Mouse (Mus musculus) gastrocnemius, postnatal 14 days (tissue): ENCODE measurements at regions not wholly inside any gene's neighbourhood (a gene's known extent, or its start where the extent isn't known, plus 50 kb on each side); places are given as distances from the start of the nearest gene placed in this dataset.

ENCODE experiments used
- DNase-seq: peaks from one replicate; pipeline ENCODE4 v3.0.0; 2021; ENCODE audit warnings: mixed read lengths
- intact Hi-C: fragments of 180-260 bp; cut with DNase I; formaldehyde crosslinking; loops from one replicate; pipeline ENCODE4 v1.15.1; 2025; ENCODE audit warnings: low total_unique reads

GRCm38 (mm10) chr2:30743976-30744620 is 59.4 kb downstream of the 1700001O22Rik start:
- peak; percentile 58 for DNase-seq
- intact Hi-C loops = no loop called here

- intact Hi-C loops = no loop called here
- DNase-seq = peak; percentile 39
Measured at GRCm38 (mm10) chr2:30743265-30743846, 60.1 kb downstream of the 1700001O22Rik start.

GRCm38 (mm10) chr2:30741450-30741849 is 62.0 kb downstream of the 1700001O22Rik start:
- intact Hi-C loops = no loop called here
- DNase-seq = no peak

DNA sequence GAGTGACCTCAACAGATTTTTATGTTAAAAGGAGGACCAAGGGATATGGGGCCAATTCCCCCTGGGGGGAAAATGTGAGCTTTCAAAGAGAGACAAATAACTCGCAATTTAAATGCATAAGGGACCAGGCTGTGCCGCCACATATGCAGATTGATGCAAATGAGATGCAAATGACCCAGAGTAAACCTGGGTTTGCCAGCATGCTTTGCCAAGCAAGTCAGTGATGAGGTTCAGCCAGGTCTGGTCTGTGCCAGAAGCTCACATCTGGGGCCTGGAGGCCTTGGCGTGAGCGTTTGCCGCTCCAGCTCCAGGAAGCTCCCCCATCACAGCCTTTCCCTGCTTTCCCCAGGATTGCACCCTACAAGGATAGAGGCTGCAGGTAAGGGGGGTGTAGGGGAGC is 65.7 kb downstream of the 1700001O22Rik start:
- no peak for DNase-seq
- intact Hi-C loops = no loop called here

DNA sequence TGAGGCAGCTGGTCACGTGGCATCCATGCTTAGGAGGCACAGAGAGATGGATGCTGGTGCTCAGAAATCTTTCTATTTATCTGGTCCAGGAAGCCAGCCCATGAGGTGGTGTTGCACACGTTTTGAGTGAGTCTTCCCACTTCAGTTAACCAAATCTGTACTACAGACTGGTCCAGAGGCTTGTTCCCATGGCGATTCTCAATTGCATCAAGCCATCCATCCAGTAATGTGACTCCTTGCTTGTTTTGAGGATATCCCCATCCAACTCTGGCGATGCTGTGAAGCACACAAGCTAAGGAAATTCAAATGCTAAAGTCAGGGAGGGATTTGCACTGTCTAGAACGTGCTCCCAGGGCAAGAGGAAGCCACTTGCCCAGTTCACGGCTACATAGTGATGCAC is 66.8 kb downstream of the 1700001O22Rik start:
- intact Hi-C loops = no loop called here
- DNase-seq = no peak

DNA sequence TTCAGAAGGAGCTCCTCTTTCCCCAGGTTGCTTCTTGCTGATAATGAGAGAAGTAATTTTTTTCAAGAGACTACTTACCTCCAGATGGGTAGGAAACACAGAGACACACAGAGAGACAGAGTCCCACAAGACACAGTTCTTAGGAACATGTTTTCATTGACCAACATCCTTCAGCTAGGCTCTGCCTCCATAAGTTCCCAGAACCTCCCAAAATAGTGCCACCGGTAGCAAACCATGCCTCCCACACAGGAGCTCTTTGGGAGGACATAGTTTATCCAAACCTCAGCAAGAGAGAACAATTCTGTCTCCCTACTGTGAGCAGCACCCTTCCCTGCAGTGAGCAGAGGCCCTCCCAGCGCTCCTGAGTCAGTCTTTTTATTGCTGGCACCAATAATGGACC is 67.2 kb downstream of the 1700001O22Rik start:
- no peak for DNase-seq
- intact Hi-C loops = no loop called here

DNA sequence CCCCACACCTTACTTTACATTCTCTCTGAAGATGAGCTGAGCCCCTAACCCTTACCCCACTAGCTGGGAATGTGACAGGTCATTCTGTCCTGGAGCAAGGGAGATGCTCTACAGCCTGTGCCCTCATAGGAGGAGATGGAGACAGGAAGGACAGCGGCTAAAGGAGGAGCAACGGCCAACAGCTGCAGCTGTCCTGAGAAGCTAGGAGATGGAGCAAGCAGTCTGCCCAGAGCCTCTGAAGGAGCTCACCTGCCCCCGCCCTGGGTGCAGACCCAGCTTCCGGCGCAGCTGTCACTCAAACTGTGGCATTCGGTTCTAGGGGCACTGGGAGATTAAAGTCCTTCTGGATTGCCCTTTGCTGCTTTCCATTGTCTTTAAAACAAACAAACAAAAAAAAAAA is 69.6 kb downstream of the 1700001O22Rik start:
- DNase-seq = no peak
- intact Hi-C loops = no loop called here

GRCm38 (mm10) chr2:30731832-30732231 is 71.6 kb downstream of the 1700001O22Rik start:
- DNase-seq = no peak
- intact Hi-C loops = no loop called here

GRCm38 (mm10) chr2:30727948-30728347 is 75.5 kb downstream of the 1700001O22Rik start:
- no peak for DNase-seq
- intact Hi-C loops = no loop called here

GRCm38 (mm10) chr2:30725601-30726489 is 77.6 kb downstream of the 1700001O22Rik start:
- peak; percentile 56 for DNase-seq
- intact Hi-C loops = no loop called here

DNA sequence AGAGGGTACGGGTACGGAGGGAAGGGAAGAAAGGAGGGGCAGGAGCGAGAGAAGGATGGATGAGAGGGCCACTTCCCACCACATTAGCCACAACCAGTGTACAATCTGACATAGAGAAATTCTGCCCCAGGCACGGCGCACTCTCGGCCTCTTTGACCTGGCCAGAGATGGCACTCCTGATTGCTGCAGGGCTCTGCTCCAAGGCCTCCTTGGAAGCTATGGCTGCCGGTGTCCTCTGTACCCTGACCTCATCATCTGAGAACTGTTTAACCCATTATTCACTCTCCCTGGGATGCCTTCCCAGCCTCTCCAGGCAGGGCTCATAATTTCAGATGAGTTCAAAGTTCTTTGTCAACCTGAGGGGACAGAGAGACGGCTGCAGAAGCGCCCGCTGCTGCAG is 78.3 kb downstream of the 1700001O22Rik start:
- DNase-seq = peak; percentile 31
- intact Hi-C loops = no loop called here

- intact Hi-C loops = loop anchor here (5.0 kb wide), 1 partner anchor 53 kb away; no protein-coding TSS in a partner anchor
Measured at GRCm38 (mm10) chr2:30724521-30724920, 78.9 kb downstream of the 1700001O22Rik start.

GRCm38 (mm10) chr2:30723059-30723587 is 80.3 kb downstream of the 1700001O22Rik start:
- peak; percentile 28 for DNase-seq
- intact Hi-C loops = loop anchor here (5.0 kb wide), 1 partner anchor 54 kb away; no protein-coding TSS in a partner anchor

More at GRCm38 (mm10) chr2:30724521-30724920, 78.9 kb downstream of the 1700001O22Rik start:
- DNase-seq = no peak

- intact Hi-C loops = loop anchor here (5.0 kb wide), 1 partner anchor 55 kb away; no protein-coding TSS in a partner anchor
- DNase-seq = no peak
Measured at GRCm38 (mm10) chr2:30722263-30723050, 81.0 kb downstream of the 1700001O22Rik start.

DNA sequence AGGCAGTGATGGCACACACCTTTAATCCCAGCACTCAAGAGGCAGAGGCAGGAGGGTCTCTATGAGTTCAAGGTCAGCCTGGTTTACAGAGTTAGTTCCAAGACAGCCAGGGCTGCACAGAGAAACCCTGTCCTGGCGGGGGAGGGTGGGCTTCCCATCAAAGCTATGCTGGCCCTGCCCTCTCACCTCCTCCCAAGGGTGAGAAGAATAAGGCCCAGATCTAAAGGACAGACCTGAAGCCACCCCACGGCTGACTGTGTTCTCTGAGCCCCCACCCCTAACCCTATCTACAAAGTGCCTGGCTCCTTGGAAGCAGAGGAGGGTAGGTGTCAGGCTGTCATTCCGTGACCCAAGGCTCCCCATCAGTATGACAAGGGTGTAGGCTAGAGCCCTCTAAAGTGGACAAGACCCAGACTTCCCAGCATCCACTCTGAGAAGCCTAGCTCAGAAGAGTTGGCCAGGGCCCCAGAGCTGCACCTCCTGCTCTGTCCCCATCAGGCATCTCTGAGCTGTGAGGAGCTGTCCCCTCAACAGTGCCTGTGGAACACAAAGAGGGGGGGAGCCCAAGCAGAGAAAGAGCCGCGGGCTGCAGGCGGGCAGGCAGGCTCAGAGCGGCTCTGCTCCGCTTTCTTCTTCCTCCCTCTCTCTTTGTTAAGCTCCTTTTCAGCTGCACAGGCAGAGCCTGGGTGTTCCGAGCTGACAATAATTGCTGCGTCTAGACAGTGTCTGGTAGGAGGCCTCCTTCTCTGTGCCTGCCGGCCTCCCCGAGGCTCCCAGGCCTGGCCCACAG is 81.8 kb downstream of the 1700001O22Rik start:
- intact Hi-C loops = loop anchor here (5.0 kb wide), 1 partner anchor 56 kb away; no protein-coding TSS in a partner anchor
- peak; percentile 54 for DNase-seq

GRCm38 (mm10) chr2:30721048-30721461 is 82.4 kb downstream of the 1700001O22Rik start:
- intact Hi-C loops = loop anchor here (5.0 kb wide), 1 partner anchor 56 kb away; no protein-coding TSS in a partner anchor
- DNase-seq = no peak

- no peak for DNase-seq
- intact Hi-C loops = loop anchor here (5.0 kb wide), 1 partner anchor 57 kb away; no protein-coding TSS in a partner anchor
Measured at GRCm38 (mm10) chr2:30720291-30720690, 83.2 kb downstream of the 1700001O22Rik start.

GRCm38 (mm10) chr2:30719611-30720290 is 83.7 kb downstream of the 1700001O22Rik start:
- peak; percentile 39 for DNase-seq
- intact Hi-C loops = loop anchor here (5.0 kb wide), 1 partner anchor 58 kb away; no protein-coding TSS in a partner anchor
